Comparison of ENCODE assay signal across 18 mouse cellular contexts in the genomic region with DNA sequence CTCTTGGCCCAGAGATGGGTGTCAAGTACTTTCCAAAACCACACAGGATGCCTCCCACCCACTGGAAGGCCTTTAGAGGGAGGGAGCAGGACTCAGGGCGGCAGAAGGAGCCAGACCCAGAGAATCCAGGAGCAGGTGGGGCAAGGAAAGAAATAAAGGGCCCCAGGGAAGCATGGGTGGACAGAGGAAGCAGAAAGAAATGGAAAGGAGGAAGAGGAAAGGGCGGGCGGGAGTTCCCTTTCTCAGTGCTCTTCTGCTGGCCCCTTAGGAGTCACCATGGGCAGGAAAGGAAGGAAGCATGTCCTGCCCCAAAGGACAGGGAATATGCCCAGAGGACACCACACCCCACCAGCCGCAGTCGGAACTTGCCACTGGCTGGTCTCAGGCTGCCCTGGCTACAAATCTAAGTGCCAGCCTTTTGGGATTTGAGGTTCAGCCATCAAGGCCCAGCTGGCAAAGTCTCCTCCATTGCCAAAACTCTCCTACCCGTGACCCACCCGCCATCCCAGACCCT. TPM values are rescaled to one million over a fixed set of nuclear protein-coding genes. Genes with fewer than 3 reads are reported as not detected.
DNase-seq lines count a peak whose midpoint lies in the region; ATAC-seq and TF ChIP-seq lines count a peak whose summit lies in the region.
"Had no signal": no experiment of that assay in that cellular context is flagged by ENCODE, and none has a peak within 500 bp of the region (broad histone marks: within the 10 kb centered on the region; RNA-seq: fewer than 3 reads in every experiment).

No protein-coding gene starts in this region.

- 75% methylated on average over 7 of the region's 7 CpGs for WGBS in lung, embryonic 15.5 days
- 55% methylated on average over 7 of the region's 7 CpGs for WGBS in lung, adult 2 months
- 58% methylated on average over 7 of the region's 7 CpGs for whole genome bisulfite sequencing in embryonic facial prominence, embryonic 10.5 days

- H3K27ac ChIP-seq in lung, embryonic 15.5 days, result peak overlapping the region; percentile 29; the same call in 1 of the 2 replicates
- H3K27ac ChIP-seq in embryonic facial prominence, embryonic 10.5 days (replicated peaks), result peak overlapping the region; percentile 84
- H3K27ac ChIP-seq: liver, embryonic 13.5 days had no signal

- TF ChIP-seq POLR2A in lung, adult 2 months (IDR thresholded peaks at IDR 0.05; ENCODE audit: borderline replicate concordance, extremely low read depth, low read depth, low read length), result no peak

- ATAC-seq in lung, embryonic 15.5 days (ENCODE audit: borderline replicate concordance, extremely low read depth, low FRiP score, low TSS enrichment), result no peak
- ATAC-seq: forebrain, embryonic 16.5 days; inflammation-experienced regulatory T-cells, adult 6 months had no signal

- H3K4me3 ChIP-seq in lung, embryonic 15.5 days, result no peak overlapping the region
- H3K4me3 ChIP-seq in lung, adult 2 months (replicated peaks; ENCODE audit: extremely low read depth, low read depth, low read length), result no peak overlapping the region
- no peak overlapping the region for H3K4me3 ChIP-seq in embryonic facial prominence, embryonic 10.5 days
- H3K4me3 ChIP-seq: liver, embryonic 13.5 days had no signal

- H3K4me1 ChIP-seq in lung, embryonic 15.5 days, result peaks cover 40% of the 10 kb centered on the region
- peaks cover 10% of the 10 kb centered on the region for H3K4me1 ChIP-seq in lung, adult 2 months (ENCODE audit: control insufficient read depth, insufficient read depth, low read length)
- H3K4me1 ChIP-seq in embryonic facial prominence, embryonic 10.5 days, result peaks cover 80% of the 10 kb centered on the region

- H3K9ac ChIP-seq in lung, embryonic 15.5 days, result no peak overlapping the region
- H3K9ac ChIP-seq: liver, embryonic 13.5 days had no signal

- peaks cover 4% of the 10 kb centered on the region; the same call in 1 of the 2 replicates for H3K27me3 ChIP-seq in lung, embryonic 15.5 days
- H3K27me3 ChIP-seq in embryonic facial prominence, embryonic 10.5 days (replicated peaks; ENCODE audit: low read depth, poor library complexity, severe bottlenecking), result 0 out of 2 replicates have a peak, but pooled peaks cover 4% of the 10 kb centered on the region

- no peak overlapping the region for H3K4me2 ChIP-seq in lung, embryonic 15.5 days
- H3K4me2 ChIP-seq: liver, embryonic 13.5 days had no signal

- TF ChIP-seq CTCF in lung, adult 2 months (IDR thresholded peaks at IDR 0.05; ENCODE audit: insufficient read depth, low read length), result no peak

- DNase-seq in adrenal gland, postnatal 14 days, result peak; percentile 40
- DNase-seq in adrenal gland, postnatal 4 days (ENCODE audit: low spot score in 2 of 2), result no peak
- DNase-seq in lung, adult 2 months, result no peak
- no peak for DNase-seq in embryonic facial prominence, embryonic 10.5 days (ENCODE audit: low spot score)
- DNase-seq in lung, postnatal 14 days, result peak; percentile 27
- no peak for DNase-seq in right cerebral cortex, adult 18-20 months
- DNase-seq in liver, result no peak
- DNase-seq: cerebellum, adult 2 months; kidney, postnatal 10 days; liver, embryonic 13.5 days had no signal

- no peaks in the 10 kb centered on the region for H3K36me3 ChIP-seq in lung, embryonic 15.5 days
- no peaks in the 10 kb centered on the region for H3K36me3 ChIP-seq in embryonic facial prominence, embryonic 10.5 days (replicated peaks)
- H3K36me3 ChIP-seq: G1E; liver, embryonic 13.5 days had no signal

- no peaks in the 10 kb centered on the region for H3K9me3 ChIP-seq in lung, embryonic 15.5 days
- H3K9me3 ChIP-seq in embryonic facial prominence, embryonic 10.5 days, result no peaks in the 10 kb centered on the region
- H3K9me3 ChIP-seq: liver, embryonic 13.5 days had no signal

RNA-seq across cellular contexts. Expression of gene Fignl2, which starts 2.7 kb away (rescaled TPM):
- 7.9 and 8.8 TPM in 2 replicates for total RNA-seq in adrenal gland, postnatal 14 days (2021)
- total RNA-seq in adrenal gland, postnatal 4 days (2021), result 10 to 100 TPM; 13.5 to 13.8 TPM
- polyA plus RNA-seq in lung, embryonic 15.5 days (2015; fragmentation: Nextera tagmentation; extraction: Ambion mirVana), result 0.19 and 0.24 TPM in 2 replicates
- polyA plus RNA-seq in lung, adult 2 months (2012; rRNA removed), result 9.3 and 10.6 TPM in 2 replicates
- polyA plus RNA-seq in embryonic facial prominence, embryonic 10.5 days (2016; fragmentation: Nextera tagmentation; extraction: Ambion mirVana), result 1.2 and 1.7 TPM in 2 replicates
- total RNA-seq: megakaryocyte-erythroid progenitor cell, adult 5-6 weeks had no signal
- polyA plus RNA-seq: forebrain, embryonic 16.5 days; G1E; inflammation-experienced regulatory T-cells, adult 6 months had no signal

RNA-seq across cellular contexts. Expression of gene Gm47841, which starts 33.9 kb away (rescaled TPM):
- 0.49 TPM in 1 of 2 replicates, not detected in the other for total RNA-seq in adrenal gland, postnatal 14 days (2021)
- under 1 TPM; 0.67 to 0.68 TPM for total RNA-seq in adrenal gland, postnatal 4 days (2021)
- polyA plus RNA-seq in lung, embryonic 15.5 days (2015; fragmentation: Nextera tagmentation; extraction: Ambion mirVana), result 0.19 TPM in 1 of 2 replicates, not detected in the other
- polyA plus RNA-seq in lung, adult 2 months (2012; rRNA removed), result 0.15 and 0.22 TPM in 2 replicates
- not detected in 2 replicates for polyA plus RNA-seq in embryonic facial prominence, embryonic 10.5 days (2016; fragmentation: Nextera tagmentation; extraction: Ambion mirVana)
- total RNA-seq: G1E; heart, postnatal 25 days; megakaryocyte-erythroid progenitor cell, adult 5-6 weeks had no signal
- polyA plus RNA-seq: cerebellum, adult 2 months; forebrain, embryonic 16.5 days; G1E; gonadal fat pad, adult 2 months; inflammation-experienced regulatory T-cells, adult 6 months; liver, embryonic 13.5 days had no signal

RNA-seq across cellular contexts. Expression of gene Ankrd33, which starts 34.5 kb away (rescaled TPM):
- total RNA-seq in adrenal gland, postnatal 14 days (2021), result not detected in 2 replicates
- 1 to 10 TPM in 1 of 2 experiments, under 1 TPM in 1; 0.73 to 1.2 TPM for total RNA-seq in adrenal gland, postnatal 4 days (2021)
- polyA plus RNA-seq in lung, embryonic 15.5 days (2015; fragmentation: Nextera tagmentation; extraction: Ambion mirVana), result not detected in 2 replicates
- polyA plus RNA-seq in lung, adult 2 months (2012; rRNA removed), result 0.10 and 0.28 TPM in 2 replicates
- polyA plus RNA-seq in embryonic facial prominence, embryonic 10.5 days (2016; fragmentation: Nextera tagmentation; extraction: Ambion mirVana), result 0.10 TPM in 1 of 2 replicates, not detected in the other
- total RNA-seq: G1E; heart, postnatal 25 days; megakaryocyte-erythroid progenitor cell, adult 5-6 weeks had no signal
- polyA plus RNA-seq: forebrain, embryonic 16.5 days; G1E; gonadal fat pad, adult 2 months; inflammation-experienced regulatory T-cells, adult 6 months; liver, embryonic 13.5 days; testis, adult 2 months had no signal

RNA-seq across cellular contexts. Expression of gene Acvrl1, which starts 47.2 kb away (rescaled TPM):
- 16.7 and 20.7 TPM in 2 replicates for total RNA-seq in adrenal gland, postnatal 14 days (2021)
- 10 to 100 TPM; 22.4 to 22.9 TPM for total RNA-seq in adrenal gland, postnatal 4 days (2021)
- 68.2 and 72.4 TPM in 2 replicates for polyA plus RNA-seq in lung, embryonic 15.5 days (2015; fragmentation: Nextera tagmentation; extraction: Ambion mirVana)
- 672 and 695 TPM in 2 replicates for polyA plus RNA-seq in lung, adult 2 months (2012; rRNA removed)
- 10.3 and 10.6 TPM in 2 replicates for polyA plus RNA-seq in embryonic facial prominence, embryonic 10.5 days (2016; fragmentation: Nextera tagmentation; extraction: Ambion mirVana)

Comparison
In these comparisons a context has a peak if more than half of its experiments do, and no peak if none do; other contexts are left out.
1. DNase-seq: peak in adrenal gland, postnatal 14 days (single experiment) and lung, postnatal 14 days (single experiment); none in adrenal gland, postnatal 4 days (0 of 2), lung, adult 2 months (single experiment), embryonic facial prominence, embryonic 10.5 days (single experiment), right cerebral cortex, adult 18-20 months (single experiment) and liver (single experiment).